ENCODE assay signal across 9 mouse cellular contexts in the genomic region with DNA sequence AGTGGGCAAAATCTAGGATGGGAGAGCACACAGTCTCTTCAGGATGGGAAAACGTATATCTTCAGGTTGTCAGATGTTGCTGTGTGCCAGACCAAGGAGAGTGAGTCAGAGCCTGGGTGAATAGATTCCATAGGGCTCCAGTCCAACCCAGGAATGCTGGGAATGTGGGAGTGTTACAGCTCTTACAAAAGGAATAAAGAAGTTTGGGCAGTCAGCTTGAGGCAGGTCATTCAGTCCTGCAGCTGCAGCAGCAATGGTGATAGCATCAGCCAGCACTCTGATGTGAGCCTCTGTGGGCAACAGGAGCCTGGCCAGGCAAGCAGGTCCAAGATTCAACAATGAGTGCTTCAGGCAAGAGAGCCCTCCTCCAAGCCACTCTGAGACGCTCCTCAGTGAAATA.
A peak's percentile ranks its signal among the peaks of the same experiment; 100 is the strongest.
DNase-seq lines count a peak whose midpoint lies in the region; ATAC-seq and TF ChIP-seq lines count a peak whose summit lies in the region.
"Had no signal": no experiment of that assay in that cellular context is flagged by ENCODE, and none has a peak within 500 bp of the region (broad histone marks: within the 10 kb centered on the region; RNA-seq: fewer than 3 reads in every experiment).

No protein-coding gene starts in this region.

- H3K27ac ChIP-seq in gastrocnemius, adult 2 months: no peak overlapping the region
- H3K27ac ChIP-seq: heart, embryonic 13.5 days had no signal

- H3ac ChIP-seq in myocyte (ENCODE audit: control insufficient read depth, insufficient read length): no peak overlapping the region

- H3K79me2 ChIP-seq in myocyte (ENCODE audit: control insufficient read depth, insufficient read depth): no peaks in the 10 kb centered on the region

- peak overlapping the region; percentile 80 for H3K4me2 ChIP-seq in myocyte (ENCODE audit: low read depth)
- H3K4me2 ChIP-seq: heart, embryonic 13.5 days had no signal

- TF ChIP-seq POLR2A in myocyte (IDR thresholded peaks at IDR 0.05; ENCODE audit: insufficient read length, low read depth): no peak

- no peaks in the 10 kb centered on the region for H3K27me3 ChIP-seq in myocyte (ENCODE audit: control insufficient read depth, insufficient read depth, insufficient read length)
- H3K27me3 ChIP-seq: heart, embryonic 13.5 days had no signal

- no peak for ATAC-seq in inflammation-experienced regulatory T-cells, adult 6 months

- DNase-seq in left cerebral cortex, adult 18-20 months (ENCODE audit: low spot score in 2 of 2): peak; percentile 7 to 26
- no peak for DNase-seq in left cerebral cortex, adult 11 months (ENCODE audit: low spot score)
- peak; percentile 14 for DNase-seq in adipocyte (ENCODE audit: low spot score)
- peak; percentile 61 for DNase-seq in gonadal fat pad, adult 2 months (ENCODE audit: low read depth)
- no peak for DNase-seq in gastrocnemius, postnatal 14 days
- no peak for DNase-seq in gastrocnemius, adult 2 months

- H3K36me3 ChIP-seq in myocyte (ENCODE audit: control insufficient read depth, insufficient read depth): no peaks in the 10 kb centered on the region
- H3K36me3 ChIP-seq: heart, embryonic 13.5 days had no signal

- TF ChIP-seq CTCF in gastrocnemius, adult 2 months (IDR thresholded peaks at IDR 0.05): no peak

- intact Hi-C loops in gastrocnemius, postnatal 14 days (cut with DNase I; ENCODE audit: low total_unique reads): no loop called here
- intact Hi-C loops in gastrocnemius, adult 2 months (cut with DNase I): no loop called here

- no peak overlapping the region for H3K4me3 ChIP-seq in myocyte
- no peak overlapping the region for H3K4me3 ChIP-seq in gastrocnemius, adult 2 months
- H3K4me3 ChIP-seq: heart, embryonic 13.5 days had no signal

TF ChIP-seq in myocyte, 11 proteins besides CTCF, POLR2A, EP300 and RAD21:
- TF ChIP-seq E2F4 (IDR thresholded peaks at IDR 0.05; ENCODE audit: insufficient read depth) (no peak), USF1 (IDR thresholded peaks at IDR 0.05; ENCODE audit: low read depth) (no peak), SRF (IDR thresholded peaks at IDR 0.05; ENCODE audit: control insufficient read depth, insufficient read length, low read depth) (no peak), POLR2AphosphoS2 (IDR thresholded peaks at IDR 0.05; ENCODE audit: insufficient read length, low read depth) (no peak), MAX (IDR thresholded peaks at IDR 0.05; ENCODE audit: low read depth) (no peak), REST (IDR thresholded peaks at IDR 0.05; ENCODE audit: insufficient read depth, insufficient read length) (no peak), CEBPB (IDR thresholded peaks at IDR 0.05; ENCODE audit: insufficient read depth, poor library complexity, severe bottlenecking) (0 out of 2 replicates have a peak, but pooled peaks have one; percentile 18), TCF12 (IDR thresholded peaks at IDR 0.05; ENCODE audit: insufficient read depth, poor library complexity, severe bottlenecking) (no peak), MYOG (IDR thresholded peaks at IDR 0.05; ENCODE audit: control insufficient read depth in 1 of 3, insufficient read depth in 1 of 3, insufficient read length in 2 of 3, low read depth in 2 of 3) (no peak), MYOD1 (IDR thresholded peaks at IDR 0.05; ENCODE audit: control insufficient read depth in 1 of 3, insufficient read length in 2 of 3, low read depth in 2 of 3) (peak in 1 of 3 experiments; percentile 13), TCF3 (IDR thresholded peaks at IDR 0.05; ENCODE audit: insufficient read length, low read depth) (no peak)

Comparison
In these comparisons a context has a peak if more than half of its experiments do, and no peak if none do; other contexts are left out.
1. DNase-seq: peak in left cerebral cortex, adult 18-20 months (2 of 2), adipocyte (single experiment) and gonadal fat pad, adult 2 months (single experiment); none in left cerebral cortex, adult 11 months (single experiment), gastrocnemius, postnatal 14 days (single experiment) and gastrocnemius, adult 2 months (single experiment).